Mouse (Mus musculus) lung, embryonic 15.5 days (tissue): ENCODE measurements around the gene Irf4. TPM values are rescaled to one million over a fixed set of nuclear protein-coding genes. Genes with fewer than 3 reads are reported as not detected.

Experiments
- ATAC-seq: fragments of 200-750 bp; cut with Nextera tagmentation; 2 replicates; pipeline ENCODE4 v1.8.0; 2017; ENCODE audit warnings: moderate number of reproducible peaks, borderline replicate concordance; ENCODE audit not compliant: low FRiP score, low TSS enrichment; ENCODE audit errors: extremely low read depth
- H3K27ac ChIP-seq: fragments of 300-500 bp; sonication (generic); 2 replicates; pipeline ENCODE4 v1.5.1; 2015; ENCODE audit warnings: moderate library complexity, mild to moderate bottlenecking, inconsistent platforms
- H3K27me3 ChIP-seq: fragments of 300-500 bp; sonication (generic); 2 replicates; pipeline ENCODE4 v1.6.1; 2015; ENCODE audit warnings: inconsistent platforms
- H3K36me3 ChIP-seq: fragments of 300-500 bp; sonication (generic); 2 replicates; pipeline ENCODE4 v1.6.1; 2015; ENCODE audit warnings: inconsistent platforms
- H3K4me1 ChIP-seq: fragments of 300-500 bp; sonication (generic); 2 replicates; pipeline ENCODE4 v1.6.1; 2015; ENCODE audit warnings: inconsistent platforms
- H3K4me2 ChIP-seq: fragments of 300-500 bp; sonication (generic); 2 replicates; pipeline ENCODE4 v1.6.1; 2015; ENCODE audit warnings: inconsistent platforms, mild to moderate bottlenecking, moderate library complexity
- H3K4me3 ChIP-seq: fragments of 300-500 bp; sonication (generic); 2 replicates; pipeline ENCODE4 v1.5.1; 2015; ENCODE audit warnings: mild to moderate bottlenecking, inconsistent platforms
- H3K9ac ChIP-seq: fragments of 300-500 bp; sonication (generic); 2 replicates; pipeline ENCODE4 v1.6.1; 2015; ENCODE audit warnings: inconsistent platforms
- H3K9me3 ChIP-seq: fragments of 300-500 bp; sonication (generic); 2 replicates; pipeline ENCODE4 v1.6.1; 2016; ENCODE audit warnings: inconsistent platforms
- WGBS: fragments of 180-500 bp; shearing (Covaris S2); methylation state at CpG from one replicate; pipeline ENCODE4 v1.1.7; 2015; 5-methylcytosine and 5-hydroxymethylcytosine counted together
- polyA plus RNA-seq: library from polyadenylated mRNA; unstranded; fragments of >200 nt; fragmentation: Nextera tagmentation; extraction: Ambion mirVana; gene quantifications from 2 replicates; pipeline ENCODE4 v1.2.1, GENCODE M21; 2015

The Irf4 gene
- polyA plus RNA-seq, 1 experiment from 2014 or later = 0.17 TPM

GRCm38 (mm10) chr13:30723258-30723657 lies 25.8 kb upstream of the Irf4 start:
- 35% methylated on average over 5 of the region's 5 CpGs for WGBS
- no peaks in the 10 kb centered on the region for H3K27me3 ChIP-seq
- H3K4me3 ChIP-seq = no peak overlapping the region
- no peaks in the 10 kb centered on the region for H3K9me3 ChIP-seq
- no peak overlapping the region for H3K27ac ChIP-seq
- no peak overlapping the region for H3K9ac ChIP-seq
- H3K4me2 ChIP-seq = no peak overlapping the region
- no peak for ATAC-seq
- H3K4me1 ChIP-seq = peaks cover 14% of the 10 kb centered on the region
- no peaks in the 10 kb centered on the region for H3K36me3 ChIP-seq

GRCm38 (mm10) chr13:30723858-30724257 lies 25.2 kb upstream of the Irf4 start:
- Histone ChIP-seq H3K27ac (no peak overlapping the region), H3K4me2 (no peak overlapping the region), H3K9ac (no peak overlapping the region), H3K36me3 (no peaks in the 10 kb centered on the region), H3K27me3 (no peaks in the 10 kb centered on the region), H3K9me3 (no peaks in the 10 kb centered on the region), H3K4me3 (no peak overlapping the region), H3K4me1 (peaks cover 14% of the 10 kb centered on the region)
- WGBS = 44% methylated on average over 8 of the region's 8 CpGs
- no peak for ATAC-seq

- Histone ChIP-seq H3K4me3 (no peak overlapping the region), H3K9ac (no peak overlapping the region)
Measured at GRCm38 (mm10) chr13:30724691-30725271, 24.2 kb upstream of the Irf4 start.

GRCm38 (mm10) chr13:30726879-30727278 lies 22.1 kb upstream of the Irf4 start:
- H3K4me2 ChIP-seq = no peak overlapping the region
- 80% methylated on average over 4 of the region's 4 CpGs for WGBS
- no peak overlapping the region for H3K9ac ChIP-seq
- H3K4me1 ChIP-seq = peaks cover 14% of the 10 kb centered on the region
- no peak overlapping the region for H3K27ac ChIP-seq
- no peaks in the 10 kb centered on the region for H3K27me3 ChIP-seq
- ATAC-seq = no peak
- H3K4me3 ChIP-seq = no peak overlapping the region
- no peaks in the 10 kb centered on the region for H3K36me3 ChIP-seq
- no peaks in the 10 kb centered on the region for H3K9me3 ChIP-seq

More at GRCm38 (mm10) chr13:30724691-30725271, 24.2 kb upstream of the Irf4 start:
- Histone ChIP-seq H3K27me3 (no peaks in the 10 kb centered on the region), H3K4me1 (peaks cover 14% of the 10 kb centered on the region), H3K9me3 (no peaks in the 10 kb centered on the region), H3K36me3 (no peaks in the 10 kb centered on the region), H3K4me2 (peak overlapping the region; percentile 19; the same call in 1 of the 2 replicates), H3K27ac (no peak overlapping the region)
- 21% methylated on average over 7 of the region's 7 CpGs for WGBS
- ATAC-seq = no peak

- WGBS = 89% methylated on average over 7 of the region's 7 CpGs
- H3K4me2 ChIP-seq = no peak overlapping the region
- H3K4me3 ChIP-seq = no peak overlapping the region
- no peak overlapping the region for H3K27ac ChIP-seq
- no peak for ATAC-seq
- peaks cover 6% of the 10 kb centered on the region for H3K4me1 ChIP-seq
- H3K9me3 ChIP-seq = no peaks in the 10 kb centered on the region
- H3K9ac ChIP-seq = no peak overlapping the region
- no peaks in the 10 kb centered on the region for H3K27me3 ChIP-seq
- H3K36me3 ChIP-seq = no peaks in the 10 kb centered on the region
Measured at GRCm38 (mm10) chr13:30728155-30728554, 20.9 kb upstream of the Irf4 start.

- no peak overlapping the region for H3K4me3 ChIP-seq
- ATAC-seq = 0 out of 2 replicates have a peak, but pooled peaks have one; percentile 19
- H3K36me3 ChIP-seq = no peaks in the 10 kb centered on the region
- peaks cover 6% of the 10 kb centered on the region for H3K4me1 ChIP-seq
- no peak overlapping the region for H3K9ac ChIP-seq
- no peaks in the 10 kb centered on the region for H3K27me3 ChIP-seq
- WGBS = 25% methylated on average over 6 of the region's 6 CpGs
- no peaks in the 10 kb centered on the region for H3K9me3 ChIP-seq
- no peak overlapping the region for H3K4me2 ChIP-seq
- H3K27ac ChIP-seq = no peak overlapping the region
Measured at GRCm38 (mm10) chr13:30729245-30729644, 19.8 kb upstream of the Irf4 start.

GRCm38 (mm10) chr13:30730104-30730793 lies 18.8 kb upstream of the Irf4 start:
- no peak for ATAC-seq
- H3K36me3 ChIP-seq = no peaks in the 10 kb centered on the region
- H3K9ac ChIP-seq = no peak overlapping the region
- H3K4me1 ChIP-seq = peaks cover 1% of the 10 kb centered on the region
- no peaks in the 10 kb centered on the region for H3K27me3 ChIP-seq
- H3K4me2 ChIP-seq = no peak overlapping the region
- H3K27ac ChIP-seq = no peak overlapping the region
- 77% methylated on average over 15 of the region's 15 CpGs for WGBS
- no peak overlapping the region for H3K4me3 ChIP-seq
- no peaks in the 10 kb centered on the region for H3K9me3 ChIP-seq

- Histone ChIP-seq H3K9ac (no peak overlapping the region), H3K9me3 (no peaks in the 10 kb centered on the region), H3K27me3 (no peaks in the 10 kb centered on the region), H3K27ac (no peak overlapping the region), H3K4me3 (no peak overlapping the region), H3K36me3 (no peaks in the 10 kb centered on the region), H3K4me2 (no peak overlapping the region), H3K4me1 (no peaks in the 10 kb centered on the region)
- WGBS = 75% methylated on average over 11 of the region's 11 CpGs
- ATAC-seq = no peak
Measured at GRCm38 (mm10) chr13:30732709-30733445, 16.1 kb upstream of the Irf4 start.

GRCm38 (mm10) chr13:30736721-30737120 lies 12.3 kb upstream of the Irf4 start:
- WGBS = 69% methylated on average over 5 of the region's 5 CpGs
- Histone ChIP-seq H3K9ac (no peak overlapping the region), H3K4me2 (no peak overlapping the region), H3K27ac (no peak overlapping the region), H3K36me3 (no peaks in the 10 kb centered on the region), H3K9me3 (no peaks in the 10 kb centered on the region), H3K4me3 (no peak overlapping the region), H3K4me1 (no peaks in the 10 kb centered on the region), H3K27me3 (no peaks in the 10 kb centered on the region)
- no peak for ATAC-seq

GRCm38 (mm10) chr13:30737257-30737656 lies 11.8 kb upstream of the Irf4 start:
- no peak overlapping the region for H3K4me2 ChIP-seq
- H3K4me3 ChIP-seq = no peak overlapping the region
- H3K9ac ChIP-seq = no peak overlapping the region
- no peak overlapping the region for H3K27ac ChIP-seq
- no peaks in the 10 kb centered on the region for H3K27me3 ChIP-seq
- ATAC-seq = no peak
- H3K4me1 ChIP-seq = no peaks in the 10 kb centered on the region
- H3K9me3 ChIP-seq = no peaks in the 10 kb centered on the region
- 79% methylated on average over 2 of the region's 2 CpGs for WGBS
- H3K36me3 ChIP-seq = no peaks in the 10 kb centered on the region

GRCm38 (mm10) chr13:30738310-30738840 lies 10.7 kb upstream of the Irf4 start:
- 78% methylated on average over 4 of the region's 4 CpGs for WGBS
- Histone ChIP-seq H3K4me1 (no peaks in the 10 kb centered on the region), H3K27ac (no peak overlapping the region)

GRCm38 (mm10) chr13:30741172-30741571 lies 7.9 kb upstream of the Irf4 start:
- WGBS = 70% methylated on average over 5 of the region's 5 CpGs
- no peaks in the 10 kb centered on the region for H3K36me3 ChIP-seq
- no peak overlapping the region for H3K4me2 ChIP-seq
- H3K9ac ChIP-seq = no peak overlapping the region
- H3K4me3 ChIP-seq = no peak overlapping the region
- H3K4me1 ChIP-seq = no peaks in the 10 kb centered on the region
- no peaks in the 10 kb centered on the region for H3K9me3 ChIP-seq
- H3K27me3 ChIP-seq = 0 out of 2 replicates have a peak, but pooled peaks cover 5% of the 10 kb centered on the region
- H3K27ac ChIP-seq = no peak overlapping the region
- ATAC-seq = no peak

More at GRCm38 (mm10) chr13:30738310-30738840, 10.7 kb upstream of the Irf4 start:
- Histone ChIP-seq H3K27me3 (no peaks in the 10 kb centered on the region), H3K4me3 (no peak overlapping the region), H3K9ac (no peak overlapping the region), H3K4me2 (no peak overlapping the region), H3K9me3 (no peaks in the 10 kb centered on the region), H3K36me3 (no peaks in the 10 kb centered on the region)
- ATAC-seq = no peak
